Mouse (Mus musculus): ENCODE data around the gene Nubp1.
A peak's percentile ranks its signal among the peaks of the same experiment; 100 is the strongest.

The Nubp1 gene

DNA sequence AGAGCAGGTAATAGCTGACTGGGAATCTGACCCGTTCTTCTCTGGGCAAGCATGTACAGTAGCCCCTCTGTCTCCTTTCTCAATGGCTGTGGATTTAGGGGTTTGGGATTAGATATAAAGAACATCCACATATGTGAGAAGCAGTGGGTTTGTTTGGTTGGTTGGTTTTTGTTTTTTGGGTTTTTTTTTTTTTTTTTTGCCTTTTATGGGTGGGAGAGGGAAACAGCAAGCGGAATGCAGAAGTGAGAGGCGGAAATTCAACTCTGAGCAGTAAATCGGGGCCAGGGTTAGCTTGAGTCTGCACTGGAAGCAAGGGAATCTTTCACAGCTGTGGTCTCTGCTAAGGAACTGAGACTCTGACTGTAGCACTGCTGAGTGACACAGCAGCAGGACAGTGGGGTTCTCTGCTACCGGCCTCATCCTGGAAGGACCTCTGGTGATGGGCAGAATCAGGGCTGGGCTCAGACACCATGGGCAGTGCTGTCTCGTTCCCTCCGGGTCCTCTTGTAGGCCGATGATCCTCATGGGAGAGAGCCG lies 6.0 kb downstream of the Nubp1 start:
- no peak for DNase-seq

GRCm38 (mm10) chr16:10420447-10421054 lies 8.8 kb downstream of the Nubp1 start:
- DNase-seq, result no peak

- no peak for DNase-seq
Observed at GRCm38 (mm10) chr16:10431911-10432310, 20.2 kb downstream of the Nubp1 start.

GRCm38 (mm10) chr16:10432387-10432786 lies 20.6 kb downstream of the Nubp1 start:
- no peak for DNase-seq

DNA sequence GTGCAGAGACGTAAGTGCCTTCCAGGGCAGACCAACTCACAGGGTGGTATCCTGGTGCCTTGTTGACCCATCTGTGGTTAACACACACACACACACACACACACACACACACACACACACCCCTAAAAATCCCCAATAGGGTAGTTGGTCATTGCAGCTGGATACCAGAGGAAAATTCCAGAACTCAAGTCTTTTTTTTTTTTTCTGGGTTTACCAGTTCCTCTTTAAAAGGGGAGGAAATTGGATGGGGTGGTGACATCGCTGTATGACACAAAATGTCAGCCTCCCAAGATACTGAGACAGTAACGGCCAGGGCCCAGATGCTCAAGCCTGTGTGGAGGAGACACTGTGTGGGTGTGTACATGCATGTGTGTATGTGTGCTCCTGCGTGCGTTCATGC lies 21.6 kb downstream of the Nubp1 start:
- no peak for DNase-seq

GRCm38 (mm10) chr16:10436166-10436565 lies 24.4 kb downstream of the Nubp1 start:
- no peak for DNase-seq

DNA sequence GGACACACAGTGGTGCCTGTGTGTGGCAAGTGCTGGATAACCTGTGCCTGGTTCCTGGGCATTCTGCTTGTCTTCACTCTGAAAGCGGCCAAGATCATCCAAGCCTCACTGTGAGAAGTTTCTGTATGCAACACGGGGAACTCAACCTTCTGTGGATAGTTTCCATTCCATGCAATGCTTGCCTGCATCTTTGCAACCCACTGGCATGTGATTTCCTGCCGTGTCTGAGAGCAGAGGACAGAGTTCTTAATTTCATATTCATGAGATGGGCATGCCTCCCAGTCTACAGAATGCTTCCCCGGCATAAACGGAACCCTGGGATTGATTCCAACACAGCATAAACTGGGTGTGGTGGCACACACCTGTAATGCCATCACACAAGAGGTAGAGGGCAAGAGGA lies 26.3 kb downstream of the Nubp1 start:
- DNase-seq, result no peak

DNA sequence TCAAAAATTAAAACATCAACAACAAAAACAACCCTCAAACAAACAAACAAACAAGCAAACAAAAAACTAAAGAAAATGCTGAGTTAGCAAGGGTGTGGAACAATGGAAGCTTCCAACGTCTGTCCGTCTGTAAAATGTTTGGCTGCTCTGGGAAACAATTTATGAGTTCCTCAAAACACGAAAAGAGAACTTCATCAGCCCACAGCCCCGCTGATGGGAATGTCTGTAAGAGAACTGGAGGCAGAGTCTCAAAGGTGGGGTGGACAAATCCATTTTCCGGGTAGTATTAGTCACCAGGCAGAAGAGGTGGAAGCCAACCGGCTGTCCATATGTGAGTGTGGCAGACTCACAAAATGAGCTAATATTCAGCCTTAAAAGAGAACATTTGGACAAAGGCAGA lies 29.6 kb downstream of the Nubp1 start:
- no peak for DNase-seq

DNA sequence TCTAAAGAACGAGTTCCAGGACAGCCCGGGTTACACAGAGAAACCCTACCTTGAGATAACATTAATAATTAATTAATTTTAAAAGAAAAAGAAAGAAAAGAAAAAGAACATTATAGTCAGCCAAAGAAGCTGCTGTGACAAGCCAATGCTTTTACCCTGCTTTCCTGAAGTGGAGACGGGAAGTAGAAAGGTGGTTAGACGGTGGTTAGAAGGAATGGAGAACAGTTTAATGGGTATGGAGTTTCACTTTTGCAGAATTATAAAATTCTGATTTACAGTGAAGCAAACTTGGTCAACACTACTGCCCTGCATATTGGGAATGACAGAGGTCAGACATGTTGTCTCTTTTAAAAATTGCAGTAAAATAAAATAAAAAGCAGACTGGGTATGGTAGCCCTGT lies 30.0 kb downstream of the Nubp1 start:
- DNase-seq, result no peak

- no peak for DNase-seq
Observed at GRCm38 (mm10) chr16:10443723-10444122, 32.0 kb downstream of the Nubp1 start.

- no peak for DNase-seq
Observed at GRCm38 (mm10) chr16:10446573-10447263, 35.0 kb downstream of the Nubp1 start.

- peak; percentile 79 for DNase-seq
Observed at GRCm38 (mm10) chr16:10447264-10447594, 35.5 kb downstream of the Nubp1 start, which contains the start of gene Tvp23a. Gene Tvp23a, minus strand, starts transcription at chr16:10447362.

DNA sequence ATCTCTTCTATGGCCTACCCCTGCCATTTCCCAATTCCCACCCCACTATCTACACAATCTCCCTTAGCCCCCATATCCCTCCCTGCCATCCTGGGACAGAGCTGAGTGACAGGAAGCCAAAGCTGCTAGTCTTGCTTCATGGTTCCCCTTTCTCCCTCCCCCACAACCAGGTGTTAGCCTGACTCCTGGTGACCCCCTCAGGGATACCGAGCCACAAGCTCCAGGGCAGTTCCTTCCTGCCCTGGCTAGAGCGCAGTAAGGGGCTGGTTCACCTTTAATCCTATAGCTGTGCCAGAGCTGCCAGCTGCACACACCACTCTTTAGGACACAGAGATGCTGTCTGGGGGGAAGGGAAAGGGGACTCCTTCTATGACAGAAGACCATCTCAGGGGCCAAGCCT lies 36.0 kb downstream of the Nubp1 start:
- no peak for DNase-seq

GRCm38 (mm10) chr16:10448931-10449330 lies 37.2 kb downstream of the Nubp1 start:
- no peak for DNase-seq

- peak; percentile 20 for DNase-seq
Observed at GRCm38 (mm10) chr16:10451906-10452305, 40.2 kb downstream of the Nubp1 start.

DNA sequence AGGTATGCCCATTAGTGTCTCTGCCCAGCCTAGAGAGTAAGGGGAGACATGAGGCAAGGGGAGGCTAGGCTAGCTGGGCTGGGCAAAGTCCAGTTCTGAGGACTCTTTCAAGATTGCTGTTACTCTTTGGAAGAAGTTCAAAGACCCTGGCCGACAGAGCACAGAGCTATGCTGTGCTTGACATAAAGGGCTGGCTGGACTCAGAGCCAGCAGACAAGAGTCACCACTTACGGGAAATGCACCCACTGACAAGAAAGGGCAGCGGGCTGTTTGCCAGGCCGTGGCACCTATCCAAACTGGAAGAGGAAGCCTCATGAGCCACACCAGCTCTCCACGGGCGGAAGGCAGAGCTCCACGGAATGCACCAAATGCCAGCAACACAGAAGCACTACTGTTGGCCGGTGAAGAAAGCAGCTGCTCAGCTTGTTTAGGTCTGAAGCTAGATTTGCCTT lies 40.7 kb downstream of the Nubp1 start:
- peak; percentile 96 for DNase-seq

- no peak for DNase-seq
Observed at GRCm38 (mm10) chr16:10453872-10454582, 42.3 kb downstream of the Nubp1 start.

DNA sequence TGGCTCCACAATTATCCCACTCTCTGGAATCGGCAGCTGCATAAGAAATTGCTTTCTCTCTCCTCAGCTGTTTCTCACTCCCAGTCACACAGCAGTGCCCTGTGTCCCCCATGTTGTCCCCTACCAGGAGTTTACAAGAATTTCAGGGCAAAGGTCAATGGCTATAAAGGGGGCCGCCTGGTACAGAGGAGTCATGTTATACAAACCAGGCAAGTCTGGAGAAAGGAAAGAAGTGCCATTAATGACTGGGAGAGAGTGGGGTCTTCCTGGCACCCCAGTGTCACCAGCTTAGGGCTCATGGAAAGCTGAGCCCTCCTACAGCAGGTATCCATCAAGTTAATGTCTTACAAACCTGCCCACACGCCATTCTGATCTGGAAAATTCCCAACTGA lies 42.8 kb downstream of the Nubp1 start:
- DNase-seq, result no peak

DNA sequence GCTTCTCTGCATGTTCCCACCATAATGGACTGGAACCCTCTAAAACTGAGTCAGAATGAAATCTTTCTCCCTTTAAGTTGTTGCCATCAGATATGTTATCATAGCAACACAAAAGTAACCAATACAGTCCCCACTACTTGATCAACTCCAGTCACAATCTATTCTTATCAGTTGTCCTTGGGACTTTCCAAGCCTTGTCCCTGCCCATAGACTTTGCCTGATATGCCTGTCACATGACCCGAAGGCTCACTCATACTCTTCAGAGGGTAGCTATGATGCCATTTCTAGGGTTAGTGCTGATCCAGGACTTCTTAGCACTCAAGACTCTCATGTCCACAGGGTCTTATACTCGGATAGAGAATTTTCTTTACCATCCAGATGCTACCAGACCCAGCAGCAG lies 48.4 kb downstream of the Nubp1 start:
- no peak for DNase-seq

DNA sequence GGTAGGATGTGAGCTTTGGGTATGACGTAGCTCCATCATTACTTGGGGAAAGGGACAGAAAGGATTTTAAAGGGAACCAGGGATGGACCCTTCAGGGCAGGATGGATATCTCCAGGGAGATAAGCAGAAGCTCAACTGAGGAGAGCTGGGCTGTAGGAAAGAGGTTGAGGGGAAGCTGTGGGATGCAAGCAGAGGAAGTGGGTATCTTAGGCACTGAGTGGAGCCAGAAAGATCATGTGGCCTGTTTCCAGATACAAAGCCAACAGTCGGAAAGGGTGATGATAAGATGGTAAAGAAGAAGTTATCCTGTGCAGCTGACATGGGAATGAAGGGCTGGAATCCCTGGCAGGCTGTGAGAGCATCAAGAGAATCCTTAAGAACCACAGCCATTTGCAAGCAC lies 49.4 kb downstream of the Nubp1 start:
- DNase-seq, result no peak

GRCm38 (mm10) chr16:10465011-10465681 lies 53.4 kb downstream of the Nubp1 start:
- peak; percentile 18 for DNase-seq

DNA sequence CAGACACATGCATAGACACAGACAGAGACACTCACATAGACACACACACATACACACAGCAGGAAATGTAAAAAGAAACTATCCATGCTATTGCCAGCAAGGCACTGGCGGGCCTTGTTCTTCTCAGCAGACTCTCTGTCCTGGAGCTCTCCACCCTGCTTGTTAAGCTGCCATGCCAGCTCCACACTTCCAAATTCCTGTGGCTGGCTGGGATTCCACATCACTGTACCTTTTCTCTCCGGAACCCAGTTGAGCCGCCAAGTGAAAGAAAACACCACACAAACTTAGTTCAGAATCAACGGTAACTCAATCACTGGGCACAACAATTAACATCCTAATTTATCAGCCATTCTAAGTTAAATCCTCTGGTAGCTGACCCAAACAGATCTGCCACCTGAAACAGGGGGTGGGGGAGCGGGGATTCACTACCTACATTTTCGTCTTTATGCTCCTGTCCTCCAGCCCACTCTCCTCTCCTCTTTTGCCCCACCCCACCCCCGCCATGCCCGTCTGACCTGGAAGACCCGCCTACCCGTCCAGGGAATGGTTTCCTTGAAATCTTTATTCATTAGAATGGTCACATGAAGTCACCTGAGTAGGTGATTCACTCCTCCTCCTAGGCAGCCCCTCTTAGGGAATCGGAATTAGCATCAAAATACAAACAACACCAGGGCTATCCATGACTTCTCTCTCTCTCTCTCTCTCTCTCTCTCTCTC lies 55.8 kb downstream of the Nubp1 start:
- no peak for DNase-seq

- DNase-seq, result no peak
Observed at GRCm38 (mm10) chr16:10468201-10468600, 56.5 kb downstream of the Nubp1 start.

All from lung, postnatal 10 days (tissue).